Mouse (Mus musculus): ENCODE results near the gene Ncam1. TPM values are rescaled to one million over a fixed set of nuclear protein-coding genes. Genes with fewer than 3 reads are reported as not detected.

Ncam1 gene
- polyA plus RNA-seq, 1 experiment = 0.64 TPM

GRCm38 (mm10) chr9:49507829-49508585 is 290.7 kb downstream of the Ncam1 start:
- Histone ChIP-seq H3K27me3 (ENCODE audit: control insufficient read depth, insufficient read depth, low read length) (no peaks in the 10 kb centered on the region), H3K27ac (ENCODE audit: insufficient read depth, low read length) (no peak overlapping the region), H3K4me1 (ENCODE audit: control insufficient read depth, insufficient read depth, insufficient read length) (no peaks in the 10 kb centered on the region), H3K36me3 (ENCODE audit: control insufficient read depth, insufficient read depth, low read length) (no peaks in the 10 kb centered on the region), H3K4me3 (ENCODE audit: extremely low read depth, insufficient read depth, insufficient read length) (no peak overlapping the region)
- no peak for TF ChIP-seq POLR2A (IDR thresholded peaks at IDR 0.05; ENCODE audit: low read depth, low read length)
- no peak for TF ChIP-seq CTCF (IDR thresholded peaks at IDR 0.05; ENCODE audit: extremely low read depth, insufficient read depth, insufficient read length, insufficient replicate concordance)
- WGBS = 71% methylated on average over 9 of the region's 9 CpGs
- DNase-seq (ENCODE audit: low read depth in 1 of 2, low spot score in 2 of 2) = no peak

GRCm38 (mm10) chr9:49504658-49505057 is 294.1 kb downstream of the Ncam1 start:
- TF ChIP-seq POLR2A (IDR thresholded peaks at IDR 0.05; ENCODE audit: low read depth, low read length) (no peak), CTCF (IDR thresholded peaks at IDR 0.05; ENCODE audit: extremely low read depth, insufficient read depth, insufficient read length, insufficient replicate concordance) (no peak)
- Histone ChIP-seq H3K36me3 (ENCODE audit: control insufficient read depth, insufficient read depth, low read length) (no peaks in the 10 kb centered on the region), H3K27me3 (ENCODE audit: control insufficient read depth, insufficient read depth, low read length) (no peaks in the 10 kb centered on the region), H3K4me3 (ENCODE audit: extremely low read depth, insufficient read depth, insufficient read length) (no peak overlapping the region), H3K27ac (ENCODE audit: insufficient read depth, low read length) (no peak overlapping the region), H3K4me1 (ENCODE audit: control insufficient read depth, insufficient read depth, insufficient read length) (no peaks in the 10 kb centered on the region)
- no peak for DNase-seq (ENCODE audit: low read depth in 1 of 2, low spot score in 2 of 2)
- 76% methylated on average over 5 of the region's 5 CpGs for WGBS

GRCm38 (mm10) chr9:49502245-49502644 is 296.5 kb downstream of the Ncam1 start:
- no peak overlapping the region for H3K27ac ChIP-seq (ENCODE audit: insufficient read depth, low read length)
- DNase-seq (ENCODE audit: low read depth in 1 of 2, low spot score in 2 of 2) = no peak
- no peaks in the 10 kb centered on the region for H3K4me1 ChIP-seq (ENCODE audit: control insufficient read depth, insufficient read depth, insufficient read length)
- H3K4me3 ChIP-seq (ENCODE audit: extremely low read depth, insufficient read depth, insufficient read length) = no peak overlapping the region
- no peak for TF ChIP-seq POLR2A (IDR thresholded peaks at IDR 0.05; ENCODE audit: low read depth, low read length)
- no peak for TF ChIP-seq CTCF (IDR thresholded peaks at IDR 0.05; ENCODE audit: extremely low read depth, insufficient read depth, insufficient read length, insufficient replicate concordance)
- WGBS = 90% methylated on average over 4 of the region's 4 CpGs
- H3K36me3 ChIP-seq (ENCODE audit: control insufficient read depth, insufficient read depth, low read length) = no peaks in the 10 kb centered on the region
- no peaks in the 10 kb centered on the region for H3K27me3 ChIP-seq (ENCODE audit: control insufficient read depth, insufficient read depth, low read length)

GRCm38 (mm10) chr9:49499878-49500277 is 298.8 kb downstream of the Ncam1 start:
- H3K4me3 ChIP-seq (ENCODE audit: extremely low read depth, insufficient read depth, insufficient read length) = no peak overlapping the region
- DNase-seq (ENCODE audit: low read depth in 1 of 2, low spot score in 2 of 2) = no peak
- WGBS = 82% methylated on average over 2 of the region's 2 CpGs

GRCm38 (mm10) chr9:49493979-49494649 is 304.6 kb downstream of the Ncam1 start:
- no peaks in the 10 kb centered on the region for H3K27me3 ChIP-seq (ENCODE audit: control insufficient read depth, insufficient read depth, low read length)
- H3K4me3 ChIP-seq (ENCODE audit: extremely low read depth, insufficient read depth, insufficient read length) = no peak overlapping the region
- H3K36me3 ChIP-seq (ENCODE audit: control insufficient read depth, insufficient read depth, low read length) = no peaks in the 10 kb centered on the region
- H3K4me1 ChIP-seq (ENCODE audit: control insufficient read depth, insufficient read depth, insufficient read length) = no peaks in the 10 kb centered on the region
- DNase-seq (ENCODE audit: low read depth in 1 of 2, low spot score in 2 of 2) = no peak
- TF ChIP-seq CTCF (IDR thresholded peaks at IDR 0.05; ENCODE audit: extremely low read depth, insufficient read depth, insufficient read length, insufficient replicate concordance) (peak; percentile 53; the same call in 1 of the 2 replicates), POLR2A (IDR thresholded peaks at IDR 0.05; ENCODE audit: low read depth, low read length) (no peak)
- 6% methylated on average over 4 of the region's 4 CpGs for WGBS
- no peak overlapping the region for H3K27ac ChIP-seq (ENCODE audit: insufficient read depth, low read length)

More at GRCm38 (mm10) chr9:49499878-49500277, 298.8 kb downstream of the Ncam1 start:
- no peaks in the 10 kb centered on the region for H3K36me3 ChIP-seq (ENCODE audit: control insufficient read depth, insufficient read depth, low read length)
- no peak overlapping the region for H3K27ac ChIP-seq (ENCODE audit: insufficient read depth, low read length)
- H3K4me1 ChIP-seq (ENCODE audit: control insufficient read depth, insufficient read depth, insufficient read length) = no peaks in the 10 kb centered on the region
- H3K27me3 ChIP-seq (ENCODE audit: control insufficient read depth, insufficient read depth, low read length) = no peaks in the 10 kb centered on the region
- no peak for TF ChIP-seq CTCF (IDR thresholded peaks at IDR 0.05; ENCODE audit: extremely low read depth, insufficient read depth, insufficient read length, insufficient replicate concordance)
- TF ChIP-seq POLR2A (IDR thresholded peaks at IDR 0.05; ENCODE audit: low read depth, low read length) = no peak

GRCm38 (mm10) chr9:49490609-49491008 is 308.1 kb downstream of the Ncam1 start:
- Histone ChIP-seq H3K27me3 (ENCODE audit: control insufficient read depth, insufficient read depth, low read length) (no peaks in the 10 kb centered on the region), H3K4me1 (ENCODE audit: control insufficient read depth, insufficient read depth, insufficient read length) (no peaks in the 10 kb centered on the region), H3K36me3 (ENCODE audit: control insufficient read depth, insufficient read depth, low read length) (no peaks in the 10 kb centered on the region), H3K4me3 (ENCODE audit: extremely low read depth, insufficient read depth, insufficient read length) (no peak overlapping the region), H3K27ac (ENCODE audit: insufficient read depth, low read length) (no peak overlapping the region)
- no peak for TF ChIP-seq CTCF (IDR thresholded peaks at IDR 0.05; ENCODE audit: extremely low read depth, insufficient read depth, insufficient read length, insufficient replicate concordance)
- no peak for TF ChIP-seq POLR2A (IDR thresholded peaks at IDR 0.05; ENCODE audit: low read depth, low read length)
- WGBS = 83% methylated on average over 4 of the region's 4 CpGs
- DNase-seq (ENCODE audit: low read depth in 1 of 2, low spot score in 2 of 2) = no peak

All from spleen, adult 2 months (tissue).